Mouse (Mus musculus) fat pad, adult 2 months (tissue): ENCODE measurements around the gene Ttc7b.
A peak's percentile ranks its signal among the peaks of the same experiment; 100 is the strongest.

ENCODE experiments used
- DNase-seq: peaks from one replicate; pipeline ENCODE4 v3.0.0-alpha.2; 2011; ENCODE audit warnings: low read depth, low spot score; ENCODE audit errors: extremely low read depth

The Ttc7b gene

GRCm38 (mm10) chr12:100310471-100311392 is 209.9 kb downstream of the Ttc7b start:
- no peak for DNase-seq

- DNase-seq: no peak
Observed at GRCm38 (mm10) chr12:100309201-100309600, 211.4 kb downstream of the Ttc7b start.

GRCm38 (mm10) chr12:100307501-100308260 is 212.9 kb downstream of the Ttc7b start:
- DNase-seq: no peak

- no peak for DNase-seq
Observed at GRCm38 (mm10) chr12:100306336-100306735, 214.3 kb downstream of the Ttc7b start.

GRCm38 (mm10) chr12:100305051-100305673 is 215.5 kb downstream of the Ttc7b start:
- no peak for DNase-seq

- no peak for DNase-seq
Observed at GRCm38 (mm10) chr12:100304280-100304679, 216.3 kb downstream of the Ttc7b start.

- DNase-seq: no peak
Observed at GRCm38 (mm10) chr12:100303141-100303540, 217.5 kb downstream of the Ttc7b start.

GRCm38 (mm10) chr12:100300446-100300845 is 220.2 kb downstream of the Ttc7b start:
- DNase-seq: no peak

GRCm38 (mm10) chr12:100299322-100299726 is 221.3 kb downstream of the Ttc7b start:
- no peak for DNase-seq

- no peak for DNase-seq
Observed at GRCm38 (mm10) chr12:100298788-100299187, 221.8 kb downstream of the Ttc7b start.

- DNase-seq: no peak
Observed at GRCm38 (mm10) chr12:100297961-100298360, 222.7 kb downstream of the Ttc7b start.

GRCm38 (mm10) chr12:100294457-100294856 is 226.2 kb downstream of the Ttc7b start:
- no peak for DNase-seq

GRCm38 (mm10) chr12:100293956-100294355 is 226.7 kb downstream of the Ttc7b start:
- DNase-seq: no peak

GRCm38 (mm10) chr12:100290711-100291685 is 229.6 kb downstream of the Ttc7b start:
- DNase-seq: no peak

GRCm38 (mm10) chr12:100290178-100290531 is 230.5 kb downstream of the Ttc7b start:
- no peak for DNase-seq

GRCm38 (mm10) chr12:100289267-100290177 is 231.1 kb downstream of the Ttc7b start:
- peak; percentile 16 for DNase-seq

GRCm38 (mm10) chr12:100288018-100288417 is 232.6 kb downstream of the Ttc7b start:
- DNase-seq: no peak

GRCm38 (mm10) chr12:100287565-100287964 is 233.1 kb downstream of the Ttc7b start:
- DNase-seq: no peak

GRCm38 (mm10) chr12:100283283-100283682 is 237.3 kb downstream of the Ttc7b start:
- no peak for DNase-seq
